Mouse (Mus musculus): Measurements from ENCODE around the gene Zpbp2.

The Zpbp2 gene

GRCm38 (mm10) chr11:98550975-98551828, at the start of gene Zpbp2:
Zpbp2 (plus strand) TSS chr11:98551097.
- peak; percentile 90 for DNase-seq

GRCm38 (mm10) chr11:98504926-98505325, 46.0 kb upstream of the Zpbp2 start:
- no peak for DNase-seq

- DNase-seq: peak; percentile 61
Measured at GRCm38 (mm10) chr11:98509434-98509833, 41.5 kb upstream of the Zpbp2 start.

- no peak for DNase-seq
Measured at GRCm38 (mm10) chr11:98510125-98510524, 40.8 kb upstream of the Zpbp2 start.

GRCm38 (mm10) chr11:98512881-98513280, 38.0 kb upstream of the Zpbp2 start:
- no peak for DNase-seq

- no peak for DNase-seq
Measured at GRCm38 (mm10) chr11:98513356-98513936, 37.5 kb upstream of the Zpbp2 start.

- DNase-seq: no peak
Measured at GRCm38 (mm10) chr11:98520468-98520867, 30.4 kb upstream of the Zpbp2 start.

GRCm38 (mm10) chr11:98525140-98525539, 25.8 kb upstream of the Zpbp2 start:
- DNase-seq: no peak

- DNase-seq: no peak
Measured at GRCm38 (mm10) chr11:98526824-98527461, 24.0 kb upstream of the Zpbp2 start.

GRCm38 (mm10) chr11:98537480-98538034, 13.3 kb upstream of the Zpbp2 start:
- no peak for DNase-seq

- no peak for DNase-seq
Measured at GRCm38 (mm10) chr11:98540319-98540718, 10.6 kb upstream of the Zpbp2 start.

GRCm38 (mm10) chr11:98542553-98542952, 8.3 kb upstream of the Zpbp2 start:
- no peak for DNase-seq

GRCm38 (mm10) chr11:98543414-98543813, 7.5 kb upstream of the Zpbp2 start:
- DNase-seq: no peak

GRCm38 (mm10) chr11:98544890-98545677, 5.8 kb upstream of the Zpbp2 start:
- no peak for DNase-seq

- DNase-seq: peak; percentile 8
Measured at GRCm38 (mm10) chr11:98545711-98546231, 5.1 kb upstream of the Zpbp2 start, which contains the start of gene Ikzf3. Ikzf3 (minus strand) TSS chr11:98546031.

GRCm38 (mm10) chr11:98546529-98547307, 4.2 kb upstream of the Zpbp2 start:
- no peak for DNase-seq

- DNase-seq: no peak
Measured at GRCm38 (mm10) chr11:98547308-98547693, 3.6 kb upstream of the Zpbp2 start.

- DNase-seq: no peak
Measured at GRCm38 (mm10) chr11:98549363-98549762, 1.5 kb upstream of the Zpbp2 start.

- no peak for DNase-seq
Measured at GRCm38 (mm10) chr11:98550311-98550974, 454 bp upstream of the Zpbp2 start.

GRCm38 (mm10) chr11:98553966-98554365, 3.1 kb downstream of the Zpbp2 start:
- DNase-seq: no peak

- DNase-seq: no peak
Measured at GRCm38 (mm10) chr11:98555124-98555700, 4.3 kb downstream of the Zpbp2 start.
